Mouse (Mus musculus) olfactory bulb, adult 2 months (tissue): Measurements from ENCODE around the gene Pitpnm3.

Experiments used
- CTCF ChIP-seq: fragments of 200-500 bp; IDR thresholded peaks from 2 replicates; pipeline ENCODE4 v1.5.1; 2012; ENCODE audit warnings: low read depth, mild to moderate bottlenecking, low read length, moderate library complexity; ENCODE audit not compliant: insufficient read depth
- POLR2A ChIP-seq: fragments of 200-500 bp; IDR thresholded peaks from 2 replicates; pipeline ENCODE4 v1.6.1; 2012; ENCODE audit warnings: mild to moderate bottlenecking, low read depth, low read length, moderate library complexity; ENCODE audit not compliant: insufficient read depth

- no peak for TF ChIP-seq CTCF
- no peak for TF ChIP-seq POLR2A
Observed at GRCm38 (mm10) chr11:72086251-72087046, 49.1 kb downstream of the Pitpnm3 start.
